Mouse (Mus musculus): ENCODE results near the gene Trim11. TPM values are rescaled to one million over a fixed set of nuclear protein-coding genes. Genes with fewer than 3 reads are reported as not detected.

Gene Trim11
- total and polyA plus RNA-seq, 3 experiments, result 24.8 to 27.0 TPM; not detected in 1

GRCm38 (mm10) chr11:58929055-58929454 is 48.8 kb upstream of the Trim11 start:
- peaks cover 1% of the 10 kb centered on the region; the same call in 1 of the 2 replicates for H3K79me2 ChIP-seq (ENCODE audit: control insufficient read depth, insufficient read depth, low read length, poor library complexity)
- H3K27me3 ChIP-seq (ENCODE audit: control insufficient read depth in 1 of 2, insufficient read depth in 2 of 2, low read length in 2 of 2), result no peaks in the 10 kb centered on the region
- DNase-seq (ENCODE audit: low read depth, low spot score), result no peak
- H3K4me1 ChIP-seq (ENCODE audit: control insufficient read depth in 1 of 2, insufficient read depth in 2 of 2, low read length in 2 of 2), result peaks cover 4 to 15% of the 10 kb centered on the region in 2 experiments; a peak in 3 of 4 replicates
- no peaks in the 10 kb centered on the region for H3K9me3 ChIP-seq (replicated peaks; ENCODE audit: insufficient read depth, low read length)
- H3K4me3 ChIP-seq (ENCODE audit: control insufficient read depth in 1 of 2, insufficient read depth in 1 of 2, low read depth in 2 of 2, low read length in 2 of 2), result no peak overlapping the region
- no peak overlapping the region for H3K9ac ChIP-seq (ENCODE audit: control insufficient read depth, low read depth, low read length, poor library complexity, severe bottlenecking)
- TF ChIP-seq JUND (IDR thresholded peaks at IDR 0.05; ENCODE audit: low read depth, low read length), result no peak
- TF ChIP-seq MAX (IDR thresholded peaks at IDR 0.05; ENCODE audit: low read length), result no peak
- TF ChIP-seq MYB (IDR thresholded peaks at IDR 0.05; ENCODE audit: low read depth, low read length), result no peak
- 0 out of 2 replicates have a peak, but pooled peaks have one; percentile 30 for TF ChIP-seq MAZ (IDR thresholded peaks at IDR 0.05; ENCODE audit: low read depth, low read length)
- TF ChIP-seq CHD1 (IDR thresholded peaks at IDR 0.05; ENCODE audit: low read depth, low read length), result no peak
- TF ChIP-seq BHLHE40 (IDR thresholded peaks at IDR 0.05; ENCODE audit: borderline replicate concordance, low read depth, low read length), result no peak
- TF ChIP-seq TBP (IDR thresholded peaks at IDR 0.05; ENCODE audit: low read depth, low read length), result no peak
- no peak for TF ChIP-seq GABPA (IDR thresholded peaks at IDR 0.05; ENCODE audit: low read depth, low read length)
- no peak for TF ChIP-seq POLR2AphosphoS2 (IDR thresholded peaks at IDR 0.05; ENCODE audit: low read length)
- peaks cover 0 to 13% of the 10 kb centered on the region in 2 experiments; a peak in 2 of 4 replicates for H3K36me3 ChIP-seq (ENCODE audit: control insufficient read depth in 1 of 2, insufficient read depth in 2 of 2, low read length in 2 of 2)
- no peak overlapping the region for H3K27ac ChIP-seq (ENCODE audit: control insufficient read depth, low read depth, low read length)

GRCm38 (mm10) chr11:58929641-58930040 is 48.3 kb upstream of the Trim11 start:
- no peaks in the 10 kb centered on the region for H3K27me3 ChIP-seq (ENCODE audit: control insufficient read depth in 1 of 2, insufficient read depth in 2 of 2, low read length in 2 of 2)
- no peak for DNase-seq (ENCODE audit: low read depth, low spot score)
- peaks cover 4 to 15% of the 10 kb centered on the region in 2 experiments; a peak in 3 of 4 replicates for H3K4me1 ChIP-seq (ENCODE audit: control insufficient read depth in 1 of 2, insufficient read depth in 2 of 2, low read length in 2 of 2)
- no peaks in the 10 kb centered on the region for H3K9me3 ChIP-seq (replicated peaks; ENCODE audit: insufficient read depth, low read length)
- H3K36me3 ChIP-seq (ENCODE audit: control insufficient read depth in 1 of 2, insufficient read depth in 2 of 2, low read length in 2 of 2), result peaks cover 0 to 13% of the 10 kb centered on the region in 2 experiments; a peak in 2 of 4 replicates
- H3K27ac ChIP-seq (ENCODE audit: control insufficient read depth, low read depth, low read length), result no peak overlapping the region
- H3K4me3 ChIP-seq (ENCODE audit: control insufficient read depth in 1 of 2, insufficient read depth in 1 of 2, low read depth in 2 of 2, low read length in 2 of 2), result no peak overlapping the region
- TF ChIP-seq JUND (IDR thresholded peaks at IDR 0.05; ENCODE audit: low read depth, low read length) (no peak), ZC3H11A (IDR thresholded peaks at IDR 0.05; ENCODE audit: low read depth, low read length) (no peak), SIN3A (IDR thresholded peaks at IDR 0.05; ENCODE audit: low read length) (0 out of 2 replicates have a peak, but pooled peaks have one; percentile 24), TAL1 (IDR thresholded peaks at IDR 0.05; ENCODE audit: low read length) (no peak)
- no peak overlapping the region for H3K9ac ChIP-seq (ENCODE audit: control insufficient read depth, low read depth, low read length, poor library complexity, severe bottlenecking)
- peaks cover 1% of the 10 kb centered on the region; the same call in 1 of the 2 replicates for H3K79me2 ChIP-seq (ENCODE audit: control insufficient read depth, insufficient read depth, low read length, poor library complexity)

- DNase-seq (ENCODE audit: low read depth, low spot score), result peak; percentile 58
- Histone ChIP-seq H3K9ac (ENCODE audit: control insufficient read depth, low read depth, low read length, poor library complexity, severe bottlenecking) (no peak overlapping the region), H3K36me3 (ENCODE audit: control insufficient read depth in 1 of 2, insufficient read depth in 2 of 2, low read length in 2 of 2) (peaks cover 0 to 13% of the 10 kb centered on the region in 2 experiments; a peak in 2 of 4 replicates), H3K4me1 (ENCODE audit: control insufficient read depth in 1 of 2, insufficient read depth in 2 of 2, low read length in 2 of 2) (peaks cover 4 to 15% of the 10 kb centered on the region in 2 experiments; a peak in 3 of 4 replicates), H3K4me3 (ENCODE audit: control insufficient read depth in 1 of 2, insufficient read depth in 1 of 2, low read depth in 2 of 2, low read length in 2 of 2) (no peak overlapping the region), H3K27me3 (ENCODE audit: control insufficient read depth in 1 of 2, insufficient read depth in 2 of 2, low read length in 2 of 2) (no peaks in the 10 kb centered on the region), H3K27ac (ENCODE audit: control insufficient read depth, low read depth, low read length) (no peak overlapping the region), H3K79me2 (ENCODE audit: control insufficient read depth, insufficient read depth, low read length, poor library complexity) (peaks cover 1% of the 10 kb centered on the region; the same call in 1 of the 2 replicates), H3K9me3 (replicated peaks; ENCODE audit: insufficient read depth, low read length) (no peaks in the 10 kb centered on the region)
- TF ChIP-seq ELF1 (IDR thresholded peaks at IDR 0.05; ENCODE audit: low read depth, low read length), result no peak
- TF ChIP-seq SIN3A (IDR thresholded peaks at IDR 0.05; ENCODE audit: low read length), result no peak
- TF ChIP-seq TCF12 (IDR thresholded peaks at IDR 0.05; ENCODE audit: low read depth, low read length), result 0 out of 2 replicates have a peak, but pooled peaks have one; percentile 48
- no peak for TF ChIP-seq CHD1 (IDR thresholded peaks at IDR 0.05; ENCODE audit: low read depth, low read length)
- no peak for TF ChIP-seq HCFC1 (IDR thresholded peaks at IDR 0.05; ENCODE audit: low read depth, low read length)
- TF ChIP-seq MAFK (IDR thresholded peaks at IDR 0.05; ENCODE audit: borderline replicate concordance, low read depth, low read length), result no peak
- TF ChIP-seq MXI1 (IDR thresholded peaks at IDR 0.05; ENCODE audit: low read depth, low read length), result no peak
- TF ChIP-seq BHLHE40 (IDR thresholded peaks at IDR 0.05; ENCODE audit: borderline replicate concordance, low read depth, low read length), result no peak
- no peak for TF ChIP-seq SMC3 (IDR thresholded peaks at IDR 0.05; ENCODE audit: low read depth, low read length)
- peak; percentile 57; the same call in 1 of the 2 replicates for TF ChIP-seq TAL1 (IDR thresholded peaks at IDR 0.05; ENCODE audit: low read length)
- no peak for TF ChIP-seq POLR2A (IDR thresholded peaks at IDR 0.05; ENCODE audit: control insufficient read depth in 1 of 2, insufficient read depth in 1 of 2, low read depth in 1 of 2, low read length in 2 of 2, poor library complexity in 1 of 2)
- TF ChIP-seq ETS1 (IDR thresholded peaks at IDR 0.05; ENCODE audit: low read depth, low read length), result no peak
- TF ChIP-seq GATA1 (IDR thresholded peaks at IDR 0.05; ENCODE audit: low read depth, low read length), result peak; percentile 55; the same call in 1 of the 2 replicates
- TF ChIP-seq MAZ (IDR thresholded peaks at IDR 0.05; ENCODE audit: low read depth, low read length), result no peak
- TF ChIP-seq NELFE (IDR thresholded peaks at IDR 0.05; ENCODE audit: low read depth, low read length), result no peak
- TF ChIP-seq RAD21 (IDR thresholded peaks at IDR 0.05; ENCODE audit: low read depth, low read length), result no peak
- TF ChIP-seq E2F4 (IDR thresholded peaks at IDR 0.05; ENCODE audit: borderline replicate concordance, low read depth, low read length), result no peak
- peak in 1 of 2 experiments; percentile 46; a peak in 2 of 4 replicates for TF ChIP-seq EP300 (IDR thresholded peaks at IDR 0.05; ENCODE audit: low read depth in 1 of 2, low read length in 2 of 2)
- no peak for TF ChIP-seq POLR2AphosphoS5 (IDR thresholded peaks at IDR 0.05; ENCODE audit: borderline replicate concordance, low read depth, low read length)
These were observed 47.6 kb upstream of the Trim11 start for GRCm38 (mm10) chr11:58930254-58930653.

All from MEL (cell line).